Mouse (Mus musculus) hindlimb bud, embryonic 11.5 days (tissue): Measurements from ENCODE around the gene Limch1.
A peak's percentile ranks its signal among the peaks of the same experiment; 100 is the strongest.

Experiments used
- DNase-seq: peaks from one replicate; pipeline ENCODE4 v3.0.0-alpha.2; 2012; ENCODE audit warnings: low read depth, low spot score; ENCODE audit errors: extremely low spot score

The Limch1 gene

DNA sequence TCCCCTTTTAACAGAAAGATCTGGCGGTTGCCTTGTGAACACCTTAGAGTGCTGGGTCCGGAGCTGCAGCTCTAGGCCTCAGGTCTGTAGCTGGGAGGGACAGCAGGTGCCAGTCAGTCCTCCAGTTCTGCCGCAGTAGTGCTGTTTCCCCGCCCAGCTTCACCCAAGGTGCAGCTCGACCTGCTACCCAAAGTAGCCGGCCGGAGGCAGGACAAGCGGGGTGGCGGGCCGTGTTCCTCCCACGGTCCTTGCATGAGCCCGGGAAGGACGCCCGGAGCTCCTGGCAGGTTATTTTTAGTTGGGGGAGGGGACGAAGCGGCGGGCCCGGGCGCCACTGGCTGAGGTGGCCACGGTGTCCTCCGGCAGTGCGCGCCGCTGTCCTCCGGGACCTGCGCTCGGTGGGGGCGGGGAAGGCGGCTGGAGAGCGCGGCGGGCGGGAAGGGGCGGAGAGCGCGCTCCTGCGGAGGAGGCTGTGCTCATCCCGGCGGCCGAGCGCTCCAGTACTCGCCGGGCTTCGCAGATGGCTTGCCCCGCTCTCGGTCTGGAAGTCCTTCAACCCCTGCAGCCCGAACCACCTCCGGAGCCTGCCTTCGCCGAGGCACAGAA is at the start of gene Limch1:
TSS of gene Limch1 (plus strand) at position 438 of the 606 bp plus-strand sequence.
- DNase-seq = no peak

DNA sequence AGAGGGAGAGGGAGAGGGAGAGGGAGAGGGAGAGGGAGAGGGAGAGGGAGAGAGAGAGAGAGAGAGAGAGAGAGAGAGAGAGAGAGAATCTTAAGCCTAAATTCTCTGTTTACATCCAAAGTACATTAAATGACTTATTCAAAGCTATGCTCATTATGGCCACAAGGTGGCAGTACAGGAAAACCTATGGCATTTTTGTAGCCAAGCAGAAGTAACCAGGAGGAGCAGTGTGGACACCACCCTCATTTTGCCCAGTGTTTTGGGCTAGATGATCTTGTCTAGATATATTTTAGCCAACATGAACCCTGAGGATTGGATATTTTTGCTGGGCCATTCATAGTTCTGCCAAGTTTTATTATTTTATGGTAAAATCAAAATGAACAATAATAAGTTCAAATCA is 48.5 kb upstream of the Limch1 start:
- peak; percentile 91 for DNase-seq

DNA sequence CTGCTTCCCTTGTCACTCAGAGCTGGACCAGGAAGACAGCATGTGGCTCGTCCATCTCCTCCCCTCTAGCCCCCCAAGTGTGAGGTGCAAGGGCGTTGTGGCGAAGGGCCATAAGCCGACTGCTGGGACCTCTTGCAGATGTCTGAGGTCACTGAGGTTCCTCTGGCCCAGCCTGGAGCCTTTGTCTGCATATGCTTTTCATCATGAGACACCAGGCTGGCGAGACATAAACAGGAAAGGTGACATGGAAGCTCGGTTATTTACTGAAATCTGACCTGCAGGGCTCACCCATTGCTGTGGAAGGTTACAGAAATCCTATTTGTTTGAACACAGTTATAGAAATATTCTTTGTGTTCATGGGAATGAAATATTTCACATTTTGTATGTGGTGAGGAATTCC is 45.7 kb upstream of the Limch1 start:
- no peak for DNase-seq

DNA sequence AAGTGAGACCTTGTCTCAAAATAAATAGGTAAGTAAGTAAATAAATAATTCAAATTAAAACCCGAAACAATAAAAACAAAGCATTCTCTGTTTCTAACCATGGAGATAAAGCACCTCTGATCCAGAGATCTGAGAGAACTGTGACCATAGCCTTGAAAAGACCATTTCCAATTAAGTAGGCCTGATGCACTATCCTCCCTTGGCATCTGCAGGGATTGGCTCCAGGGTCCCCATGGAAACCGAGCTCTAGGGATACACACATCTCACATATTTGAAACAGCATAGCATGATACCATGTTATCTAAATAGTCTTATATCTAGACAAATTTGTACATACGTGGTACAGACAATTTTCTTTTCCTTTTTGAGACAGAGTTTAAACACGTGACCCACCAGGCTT is 43.7 kb upstream of the Limch1 start:
- no peak for DNase-seq

GRCm38 (mm10) chr5:66703317-66704004 is 42.2 kb upstream of the Limch1 start:
- no peak for DNase-seq

GRCm38 (mm10) chr5:66707859-66708258 is 37.8 kb upstream of the Limch1 start:
- no peak for DNase-seq

GRCm38 (mm10) chr5:66710445-66711019 is 35.1 kb upstream of the Limch1 start:
- DNase-seq = no peak

GRCm38 (mm10) chr5:66712801-66713200 is 32.8 kb upstream of the Limch1 start:
- DNase-seq = no peak

DNA sequence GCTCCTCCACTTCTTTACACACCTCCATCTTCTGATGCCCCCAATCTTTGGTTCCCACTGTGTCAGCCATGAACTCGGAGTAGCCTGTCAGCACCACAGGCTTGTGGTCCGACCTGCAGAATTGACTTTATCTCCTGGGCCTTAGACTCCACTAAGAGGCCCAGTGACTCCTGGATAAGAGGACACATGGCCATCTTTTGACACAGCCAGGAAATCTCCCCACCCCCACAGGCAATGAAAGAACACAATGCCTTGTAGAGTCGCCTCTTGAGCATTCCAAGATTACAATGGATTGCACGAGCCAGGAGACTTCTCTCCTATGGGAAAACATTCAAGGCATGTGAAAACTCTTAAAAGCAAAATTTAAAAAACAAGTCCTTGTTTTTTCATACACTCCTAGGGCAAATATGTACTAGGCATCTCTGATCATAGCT is 30.1 kb upstream of the Limch1 start:
- DNase-seq = no peak

DNA sequence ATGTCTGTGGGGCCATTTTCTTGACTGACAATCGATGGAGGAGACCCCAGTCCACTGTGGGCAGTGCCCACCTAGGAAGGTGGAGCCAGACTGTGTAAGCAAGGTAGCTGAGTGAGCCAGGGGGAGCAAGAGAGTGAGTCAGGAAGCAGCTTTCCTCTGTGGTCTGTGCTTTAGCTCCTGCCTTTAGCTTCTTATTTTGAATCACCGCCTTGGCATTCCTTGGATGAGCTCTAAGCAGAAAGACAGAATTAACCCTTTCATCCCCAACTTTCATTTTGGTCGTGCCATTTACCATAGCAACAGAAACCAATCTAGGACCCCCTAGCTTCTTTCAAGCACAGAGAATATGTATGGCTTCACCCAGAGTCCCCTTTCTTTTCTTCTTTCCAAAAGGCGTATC is 27.7 kb upstream of the Limch1 start:
- DNase-seq = no peak

DNA sequence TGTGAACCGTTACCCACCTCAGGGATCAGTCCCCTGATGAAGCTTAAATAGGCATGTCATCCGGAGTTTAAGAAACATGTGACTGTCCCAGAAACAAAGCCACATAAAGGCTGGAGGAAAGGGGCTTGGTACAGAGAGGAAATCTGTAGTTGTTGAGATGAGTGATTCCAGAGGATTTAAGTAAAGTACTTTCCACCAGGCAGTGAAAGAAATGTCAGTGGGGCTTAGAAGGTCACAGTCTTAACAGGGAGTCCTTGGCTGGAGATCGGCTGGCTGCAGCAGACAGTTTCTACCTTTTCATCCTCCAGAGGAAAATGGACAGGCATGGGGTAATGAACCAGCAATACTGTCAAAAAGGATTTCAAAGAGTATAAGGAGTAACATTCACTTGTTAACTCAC is 27.2 kb upstream of the Limch1 start:
- no peak for DNase-seq

GRCm38 (mm10) chr5:66718880-66719279 is 26.7 kb upstream of the Limch1 start:
- no peak for DNase-seq

DNA sequence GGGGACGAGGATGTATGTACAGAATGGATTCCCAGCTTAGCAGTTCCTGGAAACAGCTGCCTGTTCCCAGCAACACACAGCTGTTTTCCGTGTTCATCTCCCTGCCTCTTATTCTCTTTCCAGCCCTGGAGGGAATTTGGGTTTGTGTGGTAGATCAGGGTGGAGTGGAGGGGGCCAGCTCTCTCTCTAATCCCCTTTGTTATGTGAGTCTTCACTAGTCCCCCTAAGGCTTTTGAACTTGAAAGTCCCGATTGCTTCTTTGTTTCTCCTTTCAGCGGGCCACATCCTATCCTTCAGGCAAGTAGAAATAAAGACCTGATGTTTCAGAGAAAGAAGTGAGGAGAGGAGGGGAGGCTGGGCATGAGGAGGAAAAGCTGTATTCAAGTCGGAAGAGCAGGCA is 24.7 kb upstream of the Limch1 start:
- DNase-seq = no peak

DNA sequence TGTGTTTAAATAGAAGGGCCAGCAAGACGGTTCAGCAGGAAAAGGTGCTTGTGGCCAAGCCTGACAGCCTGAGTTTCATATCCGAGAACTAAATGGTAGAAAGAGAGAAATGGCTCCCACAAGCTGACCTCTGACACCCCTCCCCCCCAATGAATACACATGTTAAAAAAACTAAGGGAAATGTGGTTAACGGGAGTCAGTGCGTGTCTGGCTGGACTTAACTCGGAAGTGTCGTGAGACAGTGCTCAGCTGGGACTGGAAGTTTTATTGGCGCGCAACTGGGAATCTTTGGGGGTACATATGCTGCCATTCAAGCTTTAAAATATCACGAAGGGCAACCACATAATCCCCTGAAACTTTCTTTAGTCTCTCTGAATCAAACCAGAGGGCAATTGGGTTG is 23.0 kb upstream of the Limch1 start:
- no peak for DNase-seq

- no peak for DNase-seq
Measured at GRCm38 (mm10) chr5:66723037-66723436, 22.6 kb upstream of the Limch1 start.

- no peak for DNase-seq
Measured at GRCm38 (mm10) chr5:66723626-66724025, 22.0 kb upstream of the Limch1 start.

DNA sequence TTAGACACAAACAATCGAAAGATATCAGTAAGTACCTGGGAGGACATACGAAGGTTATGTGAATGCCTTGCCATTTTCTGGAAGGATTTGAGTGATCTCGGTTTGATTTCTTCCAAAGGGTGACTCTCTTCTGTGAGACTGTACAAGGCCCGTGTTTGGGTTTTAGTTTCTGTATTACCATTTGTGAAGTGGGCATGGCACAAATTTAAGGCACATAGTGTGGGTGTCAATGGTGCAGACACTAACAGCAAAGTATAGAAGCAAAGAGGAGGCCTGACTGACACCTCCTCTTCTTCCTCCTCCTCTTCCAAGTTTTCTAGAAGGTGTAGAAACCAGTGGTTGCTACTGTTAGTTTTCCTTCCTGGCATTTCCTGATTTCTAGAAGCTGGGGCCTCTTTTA is 16.3 kb upstream of the Limch1 start:
- DNase-seq = no peak

GRCm38 (mm10) chr5:66730621-66731301 is 14.9 kb upstream of the Limch1 start:
- peak; percentile 52 for DNase-seq

GRCm38 (mm10) chr5:66731302-66731697 is 14.3 kb upstream of the Limch1 start:
- no peak for DNase-seq

DNA sequence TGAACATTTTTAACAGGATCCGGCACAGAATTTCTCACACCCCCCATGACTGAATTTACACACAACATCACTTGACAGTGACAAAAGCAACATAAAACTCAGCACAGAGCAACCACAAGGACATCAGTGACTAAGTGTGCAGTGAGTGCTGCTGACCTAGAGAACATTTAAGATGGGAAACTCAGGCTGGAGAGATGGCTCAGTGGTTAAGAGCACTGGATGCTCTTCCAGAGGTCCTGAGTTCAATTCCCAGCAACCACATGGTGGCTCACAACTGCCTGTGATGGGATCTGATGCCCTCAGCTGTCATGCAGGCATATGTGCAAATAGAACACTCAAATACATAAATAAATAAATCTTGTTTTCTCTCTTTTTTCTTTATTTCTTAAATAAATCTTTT is 12.1 kb upstream of the Limch1 start:
- DNase-seq = no peak

- DNase-seq = no peak
Measured at GRCm38 (mm10) chr5:66739376-66739775, 6.3 kb upstream of the Limch1 start.
